Mouse (Mus musculus): ENCODE data around the gene Bag6. TPM values are rescaled to one million over a fixed set of nuclear protein-coding genes. Genes with fewer than 3 reads are reported as not detected.

Gene Bag6
- polyA plus RNA-seq, 1 experiment from 2014 or later: 74.7 TPM

DNA sequence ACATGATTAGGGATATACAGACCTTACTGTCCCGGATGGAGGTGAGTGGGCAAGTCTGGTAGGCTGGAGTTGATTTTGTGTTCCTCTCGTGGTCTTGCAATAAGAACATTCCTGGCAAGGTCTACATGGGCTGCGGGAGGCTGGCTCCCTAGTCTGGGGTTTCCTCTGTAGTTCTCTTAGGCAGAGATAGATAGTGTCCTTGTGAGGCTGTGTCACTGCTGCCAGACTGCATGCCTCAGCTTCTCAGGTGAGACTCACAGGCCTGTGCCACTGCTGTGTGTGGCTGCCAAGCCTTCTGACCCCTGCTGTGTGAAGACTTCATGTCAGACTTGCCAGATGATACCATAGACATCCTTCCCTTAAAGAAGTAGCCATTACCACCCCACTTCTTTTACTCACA is 4.3 kb downstream of the Bag6 start:
- H3K4me1 ChIP-seq: peaks cover 14% of the 10 kb centered on the region
- H3K27ac ChIP-seq: no peak overlapping the region
- H3K27me3 ChIP-seq (ENCODE audit: low read depth, poor library complexity, severe bottlenecking): no peaks in the 10 kb centered on the region
- no peak overlapping the region for H3K4me3 ChIP-seq
- no peak for DNase-seq (ENCODE audit: low spot score)
- 93% methylated on average over 3 of the region's 3 CpGs for WGBS
- no peaks in the 10 kb centered on the region for H3K9me3 ChIP-seq (replicated peaks)
- peaks cover 70% of the 10 kb centered on the region for H3K36me3 ChIP-seq

- DNase-seq (ENCODE audit: low spot score): no peak
- Histone ChIP-seq H3K4me3 (no peak overlapping the region), H3K9me3 (replicated peaks) (no peaks in the 10 kb centered on the region), H3K27me3 (ENCODE audit: low read depth, poor library complexity, severe bottlenecking) (no peaks in the 10 kb centered on the region), H3K27ac (no peak overlapping the region), H3K36me3 (peaks cover 83% of the 10 kb centered on the region), H3K4me1 (peaks cover 14% of the 10 kb centered on the region)
- WGBS: 82% methylated on average over 16 of the region's 16 CpGs
Observed at GRCm38 (mm10) chr17:35140490-35140996, 5.6 kb downstream of the Bag6 start.

GRCm38 (mm10) chr17:35141971-35142370 is 7.0 kb downstream of the Bag6 start:
- H3K27me3 ChIP-seq (ENCODE audit: low read depth, poor library complexity, severe bottlenecking): no peaks in the 10 kb centered on the region
- WGBS: 91% methylated on average over 6 of the region's 6 CpGs
- H3K9me3 ChIP-seq (replicated peaks): no peaks in the 10 kb centered on the region
- peaks cover 6% of the 10 kb centered on the region; the same call in 1 of the 2 replicates for H3K4me1 ChIP-seq
- DNase-seq (ENCODE audit: low spot score): no peak
- peaks cover 97% of the 10 kb centered on the region for H3K36me3 ChIP-seq
- no peak overlapping the region for H3K27ac ChIP-seq
- H3K4me3 ChIP-seq: no peak overlapping the region

DNA sequence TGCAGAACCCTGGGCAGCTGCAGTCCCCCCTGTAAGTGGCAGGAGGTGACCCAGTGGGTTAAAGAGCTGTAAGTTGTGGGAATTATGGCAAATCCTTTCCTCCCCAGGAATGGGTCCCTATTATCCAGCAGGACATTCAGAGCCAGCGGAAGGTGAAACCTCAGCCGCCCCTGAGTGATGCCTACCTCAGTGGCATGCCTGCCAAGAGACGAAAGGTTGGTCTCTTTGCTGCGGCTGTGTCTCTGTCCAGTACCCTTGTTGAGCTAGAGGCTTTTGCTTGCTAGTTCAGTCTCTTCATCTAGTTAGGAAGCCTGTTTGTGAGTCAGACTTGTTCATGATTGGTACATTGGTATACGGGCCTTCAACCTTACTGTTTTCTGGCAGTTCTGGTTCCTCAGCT is 11.2 kb downstream of the Bag6 start:
- no peak overlapping the region for H3K4me3 ChIP-seq
- whole genome bisulfite sequencing: 91% methylated on average over 5 of the region's 5 CpGs
- no peaks in the 10 kb centered on the region for H3K9me3 ChIP-seq (replicated peaks)

GRCm38 (mm10) chr17:35147348-35147747 is 12.4 kb downstream of the Bag6 start:
- WGBS: 61% methylated on average over 3 of the region's 3 CpGs

More for the DNA sequence above, 11.2 kb downstream of the Bag6 start:
- no peak overlapping the region for H3K27ac ChIP-seq
- H3K27me3 ChIP-seq (ENCODE audit: low read depth, poor library complexity, severe bottlenecking): no peaks in the 10 kb centered on the region
- no peaks in the 10 kb centered on the region for H3K4me1 ChIP-seq
- peaks cover 97% of the 10 kb centered on the region for H3K36me3 ChIP-seq
- no peak for DNase-seq (ENCODE audit: low spot score)

GRCm38 (mm10) chr17:35147922-35148639 is 13.1 kb downstream of the Bag6 start:
- DNase-seq (ENCODE audit: low spot score): no peak
- Histone ChIP-seq H3K36me3 (peaks cover 97% of the 10 kb centered on the region), H3K4me3 (no peak overlapping the region), H3K27ac (no peak overlapping the region), H3K9me3 (replicated peaks) (no peaks in the 10 kb centered on the region), H3K4me1 (no peaks in the 10 kb centered on the region), H3K27me3 (ENCODE audit: low read depth, poor library complexity, severe bottlenecking) (no peaks in the 10 kb centered on the region)
- WGBS: 70% methylated on average over 5 of the region's 5 CpGs

More at GRCm38 (mm10) chr17:35147348-35147747, 12.4 kb downstream of the Bag6 start:
- no peak overlapping the region for H3K27ac ChIP-seq
- H3K4me3 ChIP-seq: no peak overlapping the region
- no peaks in the 10 kb centered on the region for H3K9me3 ChIP-seq (replicated peaks)
- DNase-seq (ENCODE audit: low spot score): no peak
- H3K36me3 ChIP-seq: peaks cover 97% of the 10 kb centered on the region
- no peaks in the 10 kb centered on the region for H3K27me3 ChIP-seq (ENCODE audit: low read depth, poor library complexity, severe bottlenecking)
- H3K4me1 ChIP-seq: no peaks in the 10 kb centered on the region

- Histone ChIP-seq H3K4me3 (no peak overlapping the region), H3K27me3 (ENCODE audit: low read depth, poor library complexity, severe bottlenecking) (no peaks in the 10 kb centered on the region), H3K36me3 (peaks cover 97% of the 10 kb centered on the region), H3K4me1 (peaks cover 9% of the 10 kb centered on the region), H3K27ac (no peak overlapping the region), H3K9me3 (replicated peaks) (no peaks in the 10 kb centered on the region)
- no peak for DNase-seq (ENCODE audit: low spot score)
- WGBS: 96% methylated on average over 4 of the region's 4 CpGs
Observed at GRCm38 (mm10) chr17:35152121-35152520, 17.1 kb downstream of the Bag6 start.

DNA sequence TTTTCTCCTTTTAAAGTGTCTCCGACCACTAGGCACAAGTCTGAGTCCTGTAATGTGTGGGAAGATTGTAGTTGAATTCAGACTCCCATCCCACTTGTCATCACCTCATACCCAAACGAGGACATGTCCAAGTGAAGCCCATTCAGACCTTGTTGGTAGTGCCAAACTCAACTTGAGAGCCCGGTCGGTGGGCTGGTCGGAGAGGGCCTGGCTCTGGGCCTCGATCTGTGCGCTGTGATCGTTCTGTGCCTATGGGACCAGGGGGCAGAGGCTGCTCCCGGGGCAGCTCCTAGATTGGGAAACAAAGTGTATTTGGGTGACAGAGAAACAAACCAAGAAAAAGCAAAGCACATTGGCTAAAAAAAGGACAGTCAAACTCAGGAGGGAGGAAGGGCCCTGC is 18.1 kb downstream of the Bag6 start:
- peaks cover 99% of the 10 kb centered on the region for H3K36me3 ChIP-seq
- DNase-seq (ENCODE audit: low spot score): no peak
- peaks cover 9% of the 10 kb centered on the region for H3K4me1 ChIP-seq
- H3K4me3 ChIP-seq: no peak overlapping the region
- H3K27me3 ChIP-seq (ENCODE audit: low read depth, poor library complexity, severe bottlenecking): no peaks in the 10 kb centered on the region
- WGBS: 93% methylated on average over 9 of the region's 9 CpGs
- H3K9me3 ChIP-seq (replicated peaks): no peaks in the 10 kb centered on the region
- no peak overlapping the region for H3K27ac ChIP-seq

DNA sequence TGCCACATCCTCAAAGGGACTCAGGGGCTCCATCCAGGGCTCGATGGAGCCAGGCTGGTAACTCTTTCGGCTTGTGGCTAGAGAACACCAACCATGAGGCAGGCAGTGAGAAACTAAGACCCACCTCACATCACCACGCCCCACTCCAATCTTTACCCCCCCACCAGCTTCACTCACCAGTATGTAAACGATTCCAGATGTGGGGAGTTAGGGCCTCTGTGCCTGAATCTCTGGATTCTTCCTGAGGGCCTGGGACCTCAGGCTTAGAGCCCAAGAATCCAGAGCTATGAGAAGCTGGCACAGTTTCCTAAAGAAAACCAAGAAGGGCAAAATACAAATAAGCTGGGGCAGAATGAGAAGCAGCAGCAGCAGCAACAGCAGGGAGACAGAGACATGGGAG is 19.0 kb downstream of the Bag6 start:
- DNase-seq (ENCODE audit: low spot score): no peak
- H3K27ac ChIP-seq: no peak overlapping the region
- WGBS: 80% methylated on average over 4 of the region's 4 CpGs

GRCm38 (mm10) chr17:35154616-35155015 is 19.6 kb downstream of the Bag6 start:
- Histone ChIP-seq H3K27me3 (ENCODE audit: low read depth, poor library complexity, severe bottlenecking) (no peaks in the 10 kb centered on the region), H3K4me1 (peaks cover 9% of the 10 kb centered on the region), H3K36me3 (peaks cover 99% of the 10 kb centered on the region), H3K27ac (no peak overlapping the region), H3K4me3 (no peak overlapping the region), H3K9me3 (replicated peaks) (no peaks in the 10 kb centered on the region)
- WGBS: 96% methylated on average over 7 of the region's 7 CpGs
- no peak for DNase-seq (ENCODE audit: low spot score)

More for the DNA sequence above, 19.0 kb downstream of the Bag6 start:
- Histone ChIP-seq H3K9me3 (replicated peaks) (no peaks in the 10 kb centered on the region), H3K4me3 (no peak overlapping the region), H3K36me3 (peaks cover 99% of the 10 kb centered on the region), H3K27me3 (ENCODE audit: low read depth, poor library complexity, severe bottlenecking) (no peaks in the 10 kb centered on the region), H3K4me1 (peaks cover 9% of the 10 kb centered on the region)

GRCm38 (mm10) chr17:35155451-35155850 is 20.5 kb downstream of the Bag6 start:
- H3K9me3 ChIP-seq (replicated peaks): no peaks in the 10 kb centered on the region
- peak overlapping the region; percentile 1; the same call in 1 of the 2 replicates for H3K4me3 ChIP-seq
- 93% methylated on average over 12 of the region's 12 CpGs for WGBS
- peaks cover 9% of the 10 kb centered on the region for H3K4me1 ChIP-seq
- no peak for DNase-seq (ENCODE audit: low spot score)
- peaks cover 99% of the 10 kb centered on the region for H3K36me3 ChIP-seq
- H3K27me3 ChIP-seq (ENCODE audit: low read depth, poor library complexity, severe bottlenecking): no peaks in the 10 kb centered on the region
- 0 out of 2 replicates have a peak overlapping the region, but pooled peaks have one; percentile 17 for H3K27ac ChIP-seq

DNA sequence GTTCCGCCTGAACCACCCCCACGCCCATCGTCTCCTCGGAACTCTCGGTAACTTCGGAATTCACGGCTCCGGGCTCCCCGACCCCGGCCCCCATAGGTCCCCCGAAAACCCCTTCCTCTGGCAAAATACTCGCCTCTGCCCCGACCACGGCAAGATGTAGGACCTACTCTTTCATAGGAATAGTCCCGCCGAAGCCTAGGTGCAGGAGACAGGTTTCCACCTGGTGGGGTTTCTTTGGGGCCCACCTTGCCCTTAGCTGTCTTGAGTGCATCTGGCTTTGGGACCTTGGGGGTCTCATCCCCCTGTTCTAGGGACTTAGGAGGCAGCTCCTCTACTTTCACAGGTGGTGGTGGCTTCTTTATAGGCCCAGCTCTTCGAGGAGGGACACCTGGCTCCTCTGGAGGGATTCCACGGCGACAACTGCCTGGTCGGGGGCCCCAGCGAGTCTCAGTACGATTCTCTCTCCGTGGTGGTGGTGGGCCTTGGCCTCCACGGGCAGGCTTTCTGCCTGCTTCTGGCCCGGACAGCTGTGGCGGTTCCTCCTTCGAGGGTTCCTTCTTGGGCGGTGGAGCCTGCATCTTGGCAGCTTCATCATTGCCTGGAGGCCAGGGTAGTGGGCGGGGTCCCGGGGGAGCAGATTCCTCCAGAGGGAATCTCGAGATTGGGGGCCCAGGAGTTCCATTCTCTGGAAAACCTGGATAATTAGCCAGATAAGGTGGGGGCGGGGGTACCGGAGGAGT is 21.7 kb downstream of the Bag6 start:
- Histone ChIP-seq H3K4me3 (no peak overlapping the region), H3K9me3 (replicated peaks) (no peaks in the 10 kb centered on the region), H3K27me3 (ENCODE audit: low read depth, poor library complexity, severe bottlenecking) (no peaks in the 10 kb centered on the region), H3K36me3 (peaks cover 100% of the 10 kb centered on the region), H3K27ac (no peak overlapping the region), H3K4me1 (peaks cover 11% of the 10 kb centered on the region)
- no peak for DNase-seq (ENCODE audit: low spot score)
- 92% methylated on average over 33 of the region's 33 CpGs for WGBS

DNA sequence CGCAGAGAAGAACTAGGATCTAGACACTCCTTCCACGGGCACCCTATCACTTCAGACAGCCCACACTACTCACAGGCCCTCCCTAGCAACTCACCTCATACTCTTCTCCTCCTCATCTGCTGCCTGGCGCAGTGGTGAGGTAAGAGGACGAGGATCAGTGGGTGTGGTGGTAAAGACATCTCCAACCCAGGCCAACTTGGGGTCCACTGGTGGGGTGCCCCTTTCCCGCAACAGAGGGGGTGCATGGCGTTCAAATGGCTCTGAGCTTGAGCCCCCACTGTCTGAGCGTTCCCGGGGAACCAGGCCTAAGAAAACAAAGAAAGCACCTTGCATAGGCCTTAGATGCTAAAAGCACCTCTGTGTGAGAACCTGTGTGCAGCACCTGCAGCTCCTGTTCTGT is 22.3 kb downstream of the Bag6 start:
- peaks cover 18% of the 10 kb centered on the region for H3K4me1 ChIP-seq
- no peaks in the 10 kb centered on the region for H3K9me3 ChIP-seq (replicated peaks)
- no peak overlapping the region for H3K27ac ChIP-seq
- no peak for DNase-seq (ENCODE audit: low spot score)
- no peak overlapping the region for H3K4me3 ChIP-seq
- H3K27me3 ChIP-seq (ENCODE audit: low read depth, poor library complexity, severe bottlenecking): no peaks in the 10 kb centered on the region
- peaks cover 100% of the 10 kb centered on the region for H3K36me3 ChIP-seq
- 95% methylated on average over 8 of the region's 8 CpGs for WGBS
